ENCODE assay signal across 8 mouse cellular contexts in the genomic region with DNA sequence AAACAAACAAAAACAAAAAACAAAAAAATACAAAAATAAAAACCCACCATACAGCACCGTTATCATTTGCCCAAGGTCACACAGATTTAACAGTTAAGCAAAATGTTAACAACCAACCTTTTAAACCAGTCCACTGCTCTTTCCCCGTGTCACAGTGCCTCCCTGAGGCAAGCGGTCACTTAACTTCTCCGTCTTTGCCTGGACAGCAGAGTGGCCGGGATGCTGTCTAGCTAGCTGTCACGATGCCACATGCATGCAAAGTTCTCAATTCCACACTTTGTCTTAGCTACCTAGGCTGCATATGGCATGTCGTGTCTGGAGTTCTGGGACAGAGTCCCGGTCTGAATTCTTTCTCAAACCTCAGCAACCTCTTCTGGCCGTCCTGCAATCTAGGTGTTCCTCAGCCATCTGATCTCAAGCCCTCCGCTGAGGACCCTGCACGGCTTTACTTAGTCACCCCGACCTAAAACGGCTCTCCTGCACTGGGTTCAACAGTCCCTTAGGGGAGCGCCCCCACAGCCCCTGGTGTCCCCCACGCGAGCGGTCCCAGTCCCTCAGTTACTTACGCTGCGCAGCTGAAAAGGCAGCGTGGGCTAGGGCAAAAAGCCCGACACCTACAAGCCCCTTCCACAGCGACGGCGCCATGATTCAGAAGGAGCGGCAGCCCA. TPM values are rescaled to one million over a fixed set of nuclear protein-coding genes. Genes with fewer than 3 reads are reported as not detected.
DNase-seq lines count a peak whose midpoint lies in the region; ATAC-seq and TF ChIP-seq lines count a peak whose summit lies in the region.

No protein-coding gene starts in this region.

- DNase-seq in layer of hippocampus, adult 2 months (ENCODE audit: low spot score in 2 of 2) = no peak
- no peak for DNase-seq in layer of hippocampus, adult 9-10 months (ENCODE audit: low spot score)
- peak; percentile 5 for DNase-seq in adrenal gland, postnatal 25 days
- peak; percentile 18 for DNase-seq in lung, postnatal 14 days
- no peak for DNase-seq in natural killer cell, adult 2 months (ENCODE audit: low spot score in 2 of 2)

- no peaks in the 10 kb centered on the region; the same call in 1 of the 2 replicates for H3K36me3 ChIP-seq in forebrain, embryonic 16.5 days (ENCODE audit: control insufficient read depth, insufficient read depth)
- no peaks in the 10 kb centered on the region for H3K36me3 ChIP-seq in kidney, embryonic 16.5 days (ENCODE audit: insufficient read depth, low read length)
- no peaks in the 10 kb centered on the region for H3K36me3 ChIP-seq in small intestine, adult 2 months (ENCODE audit: control insufficient read depth, insufficient read depth, low read length)

- H3K27me3 ChIP-seq in forebrain, embryonic 16.5 days (replicated peaks; ENCODE audit: control insufficient read depth, insufficient read depth, low read length) = no peaks in the 10 kb centered on the region
- no peaks in the 10 kb centered on the region for H3K27me3 ChIP-seq in kidney, embryonic 16.5 days (ENCODE audit: insufficient read depth, low read length)
- H3K27me3 ChIP-seq in small intestine, adult 2 months (ENCODE audit: control insufficient read depth, insufficient read depth, low read length) = no peaks in the 10 kb centered on the region

- H3K4me2 ChIP-seq in forebrain, embryonic 16.5 days (ENCODE audit: low read length) = peak overlapping the region; percentile 50
- peak overlapping the region; percentile 51 for H3K4me2 ChIP-seq in kidney, embryonic 16.5 days (replicated peaks; ENCODE audit: low read depth, low read length)

- WGBS in forebrain, embryonic 16.5 days = 16% methylated on average over 25 of the region's 25 CpGs
- 22% methylated on average over 25 of the region's 25 CpGs for WGBS in kidney, embryonic 16.5 days
- WGBS in small intestine, adult 2 months = 6% methylated on average over 25 of the region's 25 CpGs

- TF ChIP-seq CTCF in layer of hippocampus, adult 2 months (conservative IDR thresholded peaks at IDR 0.05) = peak; percentile 32
- TF ChIP-seq CTCF in small intestine, adult 2 months (IDR thresholded peaks at IDR 0.05; ENCODE audit: extremely low read depth, insufficient read length, insufficient replicate concordance, low read depth, low read length) = no peak

- no peaks in the 10 kb centered on the region for H3K9me3 ChIP-seq in forebrain, embryonic 16.5 days (ENCODE audit: control insufficient read depth, low read length)
- H3K9me3 ChIP-seq in kidney, embryonic 16.5 days (ENCODE audit: low read length) = no peaks in the 10 kb centered on the region

- TF ChIP-seq POLR2A in small intestine, adult 2 months (IDR thresholded peaks at IDR 0.05; ENCODE audit: low read depth, low read length) = no peak

- ATAC-seq in forebrain, embryonic 16.5 days = peak; percentile 71
- ATAC-seq in kidney, embryonic 16.5 days (ENCODE audit: low FRiP score, low TSS enrichment) = peak; percentile 77

- peak overlapping the region; percentile 74 for H3K9ac ChIP-seq in forebrain, embryonic 16.5 days (replicated peaks; ENCODE audit: low read depth, low read length)
- peak overlapping the region; percentile 78 for H3K9ac ChIP-seq in kidney, embryonic 16.5 days (replicated peaks; ENCODE audit: low read length)

- H3K4me3 ChIP-seq in layer of hippocampus, adult 2 months = peak overlapping the region; percentile 77
- peak overlapping the region; percentile 73 for H3K4me3 ChIP-seq in forebrain, embryonic 16.5 days (replicated peaks; ENCODE audit: low read length)
- H3K4me3 ChIP-seq in kidney, embryonic 16.5 days (ENCODE audit: low read length) = peak overlapping the region; percentile 74
- H3K4me3 ChIP-seq in small intestine, adult 2 months (ENCODE audit: low read depth, low read length) = peak overlapping the region; percentile 98

- peak overlapping the region; percentile 83 for H3K27ac ChIP-seq in layer of hippocampus, adult 2 months
- H3K27ac ChIP-seq in forebrain, embryonic 16.5 days (ENCODE audit: low read length) = peak overlapping the region; percentile 78
- H3K27ac ChIP-seq in kidney, embryonic 16.5 days (ENCODE audit: low read length) = peak overlapping the region; percentile 68; the same call in 1 of the 2 replicates
- peak overlapping the region; percentile 13; the same call in 1 of the 2 replicates for H3K27ac ChIP-seq in small intestine, adult 2 months (ENCODE audit: insufficient read depth, low read depth, low read length)

- H3K4me1 ChIP-seq in forebrain, embryonic 16.5 days (replicated peaks; ENCODE audit: control insufficient read depth, insufficient read depth, low read length) = peaks cover 5% of the 10 kb centered on the region
- H3K4me1 ChIP-seq in kidney, embryonic 16.5 days (ENCODE audit: insufficient read depth, low read length) = 0 out of 2 replicates have a peak, but pooled peaks cover 3% of the 10 kb centered on the region
- peaks cover 3% of the 10 kb centered on the region; the same call in 1 of the 2 replicates for H3K4me1 ChIP-seq in small intestine, adult 2 months (ENCODE audit: control insufficient read depth, insufficient read depth, insufficient read length, low read length)

RNA-seq across cellular contexts. Expression of gene Mmgt1, which starts 0.5 kb away (rescaled TPM):
- total RNA-seq in layer of hippocampus, adult 2 months (2021) = 10 to 100 TPM; 23.9 to 26.3 TPM
- 28.6 and 31.7 TPM in 2 replicates for total RNA-seq in adrenal gland, postnatal 25 days (2021)
- polyA plus RNA-seq in forebrain, embryonic 16.5 days (2015; fragmentation: Nextera tagmentation; extraction: Ambion mirVana) = 52.1 and 58.7 TPM in 2 replicates
- 28.7 and 32.5 TPM in 2 replicates for polyA plus RNA-seq in kidney, embryonic 16.5 days (2015; fragmentation: Nextera tagmentation; extraction: Ambion mirVana)
- polyA plus RNA-seq in small intestine, adult 2 months (2012; rRNA removed) = 0.71 and 1.5 TPM in 2 replicates

RNA-seq across cellular contexts. Expression of gene Slc9a6, which starts 12.2 kb away (rescaled TPM):
- 100 to 1,000 TPM in 1 of 2 experiments, 10 to 100 TPM in 1; 99.8 to 103 TPM for total RNA-seq in layer of hippocampus, adult 2 months (2021)
- 25.7 and 29.0 TPM in 2 replicates for total RNA-seq in adrenal gland, postnatal 25 days (2021)
- polyA plus RNA-seq in forebrain, embryonic 16.5 days (2015; fragmentation: Nextera tagmentation; extraction: Ambion mirVana) = 53.3 and 54.4 TPM in 2 replicates
- polyA plus RNA-seq in kidney, embryonic 16.5 days (2015; fragmentation: Nextera tagmentation; extraction: Ambion mirVana) = 13.1 and 13.5 TPM in 2 replicates
- 6.1 and 12.3 TPM in 2 replicates for polyA plus RNA-seq in small intestine, adult 2 months (2012; rRNA removed)

RNA-seq across cellular contexts. Expression of gene Gm648, which starts 47.9 kb away (rescaled TPM):
- not detected for total RNA-seq in layer of hippocampus, adult 2 months (2021)
- not detected in 2 replicates for total RNA-seq in adrenal gland, postnatal 25 days (2021)
- 0.24 TPM in 1 of 2 replicates, not detected in the other for polyA plus RNA-seq in forebrain, embryonic 16.5 days (2015; fragmentation: Nextera tagmentation; extraction: Ambion mirVana)
- not detected in 2 replicates for polyA plus RNA-seq in kidney, embryonic 16.5 days (2015; fragmentation: Nextera tagmentation; extraction: Ambion mirVana)
- not detected in 2 replicates for polyA plus RNA-seq in small intestine, adult 2 months (2012; rRNA removed)

Comparison
In these comparisons a context has a peak if more than half of its experiments do, and no peak if none do; other contexts are left out.
1. DNase-seq: peak in adrenal gland, postnatal 25 days (single experiment) and lung, postnatal 14 days (single experiment); none in layer of hippocampus, adult 2 months (0 of 2), layer of hippocampus, adult 9-10 months (single experiment) and natural killer cell, adult 2 months (0 of 2).
2. H3K27ac ChIP-seq: peak in every context shown above with its lines; median percentile 83 in layer of hippocampus, adult 2 months; 78 in forebrain, embryonic 16.5 days; 68 in kidney, embryonic 16.5 days; 13 in small intestine, adult 2 months.
3. RNA of gene Mmgt1, which starts 0.5 kb away (polyA plus RNA-seq): 52.1 to 58.7 TPM in forebrain, embryonic 16.5 days and 28.7 to 32.5 TPM in kidney, embryonic 16.5 days; 0.71 to 1.5 TPM in small intestine, adult 2 months; every median in the first group is over 10 times any median in the second.
4. Peak in every context shown above with its lines, with median percentiles within 50 percentile points of each other: H3K4me3 ChIP-seq.